Mouse (Mus musculus): ENCODE measurements around the gene Ttc7. TPM values are rescaled to one million over a fixed set of nuclear protein-coding genes. Genes with fewer than 3 reads are reported as not detected.

Ttc7 gene
- polyA plus RNA-seq, 1 experiment from 2014 or later, result 3.8 TPM

GRCm38 (mm10) chr17:87269454-87269853 is 13.2 kb upstream of the Ttc7 start:
- 78% methylated on average over 6 of the region's 6 CpGs for WGBS
- no peak overlapping the region for H3K4me2 ChIP-seq
- ATAC-seq (ENCODE audit: low FRiP score), result no peak

GRCm38 (mm10) chr17:87275363-87276341 is 7.0 kb upstream of the Ttc7 start:
- H3K9me3 ChIP-seq, result no peaks in the 10 kb centered on the region
- H3K4me1 ChIP-seq, result no peaks in the 10 kb centered on the region; the same call in 1 of the 2 replicates
- WGBS, result 59% methylated on average over 15 of the region's 15 CpGs
- H3K36me3 ChIP-seq (replicated peaks), result no peaks in the 10 kb centered on the region
- no peak overlapping the region for H3K4me3 ChIP-seq (replicated peaks)
- no peak overlapping the region for H3K27ac ChIP-seq
- peaks cover 12% of the 10 kb centered on the region; the same call in 1 of the 2 replicates for H3K27me3 ChIP-seq
- H3K9ac ChIP-seq, result no peak overlapping the region
- no peak overlapping the region for H3K4me2 ChIP-seq
- no peak for ATAC-seq (ENCODE audit: low FRiP score)

More at GRCm38 (mm10) chr17:87269454-87269853, 13.2 kb upstream of the Ttc7 start:
- Histone ChIP-seq H3K9me3 (no peaks in the 10 kb centered on the region), H3K27ac (no peak overlapping the region), H3K27me3 (peaks cover 13% of the 10 kb centered on the region; the same call in 1 of the 2 replicates), H3K36me3 (replicated peaks) (no peaks in the 10 kb centered on the region), H3K4me1 (peaks cover 7% of the 10 kb centered on the region), H3K9ac (no peak overlapping the region), H3K4me3 (replicated peaks) (no peak overlapping the region)

- H3K27me3 ChIP-seq, result peaks cover 58% of the 10 kb centered on the region
- peak overlapping the region; percentile 75 for H3K4me3 ChIP-seq (replicated peaks)
- no peaks in the 10 kb centered on the region for H3K36me3 ChIP-seq (replicated peaks)
- peak overlapping the region; percentile 82 for H3K27ac ChIP-seq
- peak overlapping the region; percentile 98 for H3K4me2 ChIP-seq
- ATAC-seq (ENCODE audit: low FRiP score), result peak; percentile 85
- peaks cover 25% of the 10 kb centered on the region for H3K4me1 ChIP-seq
- under 1% methylated on average over 44 of the region's 44 CpGs for WGBS
- peak overlapping the region; percentile 82 for H3K9ac ChIP-seq
- H3K9me3 ChIP-seq, result no peaks in the 10 kb centered on the region
These were observed 530 bp upstream of the Ttc7 start for GRCm38 (mm10) chr17:87282007-87282705.

GRCm38 (mm10) chr17:87283055-87283754 is 519 bp downstream of the Ttc7 start:
- no peaks in the 10 kb centered on the region for H3K36me3 ChIP-seq (replicated peaks)
- H3K4me1 ChIP-seq, result peaks cover 28% of the 10 kb centered on the region
- peak overlapping the region; percentile 98 for H3K4me2 ChIP-seq
- peak overlapping the region; percentile 82 for H3K27ac ChIP-seq
- peaks cover 61% of the 10 kb centered on the region for H3K27me3 ChIP-seq
- WGBS, result under 1% methylated on average over 55 of the region's 56 CpGs
- no peaks in the 10 kb centered on the region for H3K9me3 ChIP-seq
- ATAC-seq (ENCODE audit: low FRiP score), result no peak; the same call in 1 of the 2 replicates
- H3K4me3 ChIP-seq (replicated peaks), result peak overlapping the region; percentile 75
- peak overlapping the region; percentile 82 for H3K9ac ChIP-seq

- peak overlapping the region; percentile 98 for H3K4me2 ChIP-seq
- WGBS, result 5% methylated on average over 21 of the region's 21 CpGs
- ATAC-seq (ENCODE audit: low FRiP score), result no peak
- H3K4me3 ChIP-seq (replicated peaks), result peak overlapping the region; percentile 75
- H3K4me1 ChIP-seq, result peaks cover 28% of the 10 kb centered on the region
- no peak overlapping the region for H3K9ac ChIP-seq
- no peaks in the 10 kb centered on the region for H3K9me3 ChIP-seq
- H3K27ac ChIP-seq, result no peak overlapping the region
- no peaks in the 10 kb centered on the region for H3K36me3 ChIP-seq (replicated peaks)
- H3K27me3 ChIP-seq, result peaks cover 61% of the 10 kb centered on the region
These were observed 1.2 kb downstream of the Ttc7 start for GRCm38 (mm10) chr17:87283755-87284481.

GRCm38 (mm10) chr17:87284482-87285040 is 1.9 kb downstream of the Ttc7 start:
- no peaks in the 10 kb centered on the region for H3K36me3 ChIP-seq (replicated peaks)
- 61% methylated on average over 7 of the region's 7 CpGs for WGBS
- H3K9me3 ChIP-seq, result no peaks in the 10 kb centered on the region
- peaks cover 28% of the 10 kb centered on the region for H3K4me1 ChIP-seq
- no peak overlapping the region for H3K9ac ChIP-seq
- H3K4me2 ChIP-seq, result 0 out of 2 replicates have a peak overlapping the region, but pooled peaks have one; percentile 98
- 0 out of 2 replicates have a peak overlapping the region, but pooled peaks have one; percentile 75 for H3K4me3 ChIP-seq (replicated peaks)
- H3K27ac ChIP-seq, result no peak overlapping the region
- no peak for ATAC-seq (ENCODE audit: low FRiP score)
- peaks cover 61% of the 10 kb centered on the region for H3K27me3 ChIP-seq

- Histone ChIP-seq H3K4me3 (replicated peaks) (no peak overlapping the region), H3K36me3 (replicated peaks) (no peaks in the 10 kb centered on the region), H3K27me3 (peaks cover 50% of the 10 kb centered on the region), H3K4me2 (no peak overlapping the region), H3K9me3 (no peaks in the 10 kb centered on the region), H3K4me1 (peaks cover 28% of the 10 kb centered on the region), H3K9ac (no peak overlapping the region), H3K27ac (no peak overlapping the region)
- no peak for ATAC-seq (ENCODE audit: low FRiP score)
- WGBS, result 84% methylated on average over 23 of the region's 23 CpGs
These were observed 3.2 kb downstream of the Ttc7 start for GRCm38 (mm10) chr17:87285731-87286465.

- no peak overlapping the region for H3K4me2 ChIP-seq
- H3K4me1 ChIP-seq, result peaks cover 21% of the 10 kb centered on the region
- H3K4me3 ChIP-seq (replicated peaks), result no peak overlapping the region
- H3K9ac ChIP-seq, result no peak overlapping the region
- H3K36me3 ChIP-seq (replicated peaks), result no peaks in the 10 kb centered on the region
- no peak overlapping the region for H3K27ac ChIP-seq
- peaks cover 44% of the 10 kb centered on the region for H3K27me3 ChIP-seq
- no peaks in the 10 kb centered on the region for H3K9me3 ChIP-seq
- ATAC-seq (ENCODE audit: low FRiP score), result no peak
- WGBS, result 54% methylated on average over 8 of the region's 8 CpGs
These were observed 3.9 kb downstream of the Ttc7 start for GRCm38 (mm10) chr17:87286481-87287143.

GRCm38 (mm10) chr17:87287197-87287777 is 4.6 kb downstream of the Ttc7 start:
- Histone ChIP-seq H3K36me3 (replicated peaks) (no peaks in the 10 kb centered on the region), H3K9ac (no peak overlapping the region), H3K4me2 (no peak overlapping the region), H3K27me3 (peaks cover 43% of the 10 kb centered on the region), H3K9me3 (no peaks in the 10 kb centered on the region), H3K27ac (no peak overlapping the region), H3K4me3 (replicated peaks) (no peak overlapping the region), H3K4me1 (peaks cover 16% of the 10 kb centered on the region)
- 28% methylated on average over 8 of the region's 8 CpGs for WGBS
- ATAC-seq (ENCODE audit: low FRiP score), result no peak

GRCm38 (mm10) chr17:87288131-87288530 is 5.4 kb downstream of the Ttc7 start:
- Histone ChIP-seq H3K27me3 (peaks cover 42% of the 10 kb centered on the region), H3K9me3 (no peaks in the 10 kb centered on the region), H3K27ac (no peak overlapping the region), H3K4me1 (peaks cover 14% of the 10 kb centered on the region), H3K4me3 (replicated peaks) (no peak overlapping the region), H3K36me3 (replicated peaks) (no peaks in the 10 kb centered on the region), H3K9ac (no peak overlapping the region), H3K4me2 (no peak overlapping the region)
- WGBS, result 17% methylated on average over 12 of the region's 12 CpGs
- no peak for ATAC-seq (ENCODE audit: low FRiP score)

All from forebrain, embryonic 12.5 days (tissue).